Mouse (Mus musculus): ENCODE data around the gene Fgfr1op2. TPM values are rescaled to one million over a fixed set of nuclear protein-coding genes. Genes with fewer than 3 reads are reported as not detected.

Gene Fgfr1op2
- polyA plus RNA-seq (2016; fragmentation: Nextera tagmentation; extraction: Ambion mirVana): 103 and 107 TPM in 2 replicates

DNA sequence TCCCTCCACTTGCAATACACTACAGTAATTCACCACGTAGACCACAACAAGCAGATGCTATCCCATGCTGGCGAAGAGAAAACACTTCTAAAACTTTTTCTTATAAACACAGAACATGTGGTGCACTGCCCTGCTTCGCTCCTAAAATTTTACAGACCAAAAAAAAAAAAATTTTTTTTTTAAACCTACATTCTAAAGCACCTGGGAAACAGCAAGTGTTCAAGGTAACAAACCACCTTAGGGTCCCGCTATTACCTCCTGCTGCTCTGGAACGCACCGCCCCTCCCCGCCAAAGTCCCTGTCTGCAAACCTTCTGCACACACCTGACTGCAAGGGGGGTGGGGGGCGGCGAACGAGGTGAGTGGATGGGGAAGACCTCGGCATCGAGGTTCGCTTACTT is at the start of gene Fgfr1op2:
Gene Fgfr1op2, plus strand, starts transcription at position 301 of the 400 bp plus-strand sequence.
- Histone ChIP-seq H3K9me3 (replicated peaks) (no peaks in the 10 kb centered on the region), H3K4me3 (peak within 1 kb of the TSS; percentile 92)

DNA sequence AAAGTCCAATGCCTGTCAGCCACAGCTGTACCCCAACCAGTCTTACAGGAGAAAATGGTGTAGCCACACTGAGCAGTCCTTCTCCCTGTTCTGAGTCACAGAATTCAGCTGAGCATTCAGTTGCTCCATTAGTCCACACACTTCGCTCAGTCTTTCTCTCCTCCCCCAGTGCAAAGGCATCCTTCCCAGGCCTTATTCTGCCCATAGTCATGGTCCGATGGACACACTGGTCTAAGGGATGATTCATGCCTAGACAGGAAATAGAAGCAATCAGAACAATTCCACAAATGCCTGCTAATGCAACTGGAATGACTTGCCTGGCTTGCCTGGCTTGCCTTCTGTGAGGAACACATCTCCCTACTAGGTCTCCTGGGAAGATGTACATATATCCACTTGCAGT is 49.5 kb upstream of the Fgfr1op2 start:
- WGBS (ENCODE audit: insufficient replicate concordance): 70% methylated on average over 2 of the region's 2 CpGs
- Histone ChIP-seq H3K36me3 (no peaks in the 10 kb centered on the region), H3K4me2 (no peak overlapping the region), H3K9me3 (replicated peaks) (no peaks in the 10 kb centered on the region), H3K4me3 (no peak overlapping the region), H3K27ac (no peak overlapping the region), H3K4me1 (no peaks in the 10 kb centered on the region), H3K27me3 (replicated peaks) (peaks cover 3% of the 10 kb centered on the region; the same call in 1 of the 2 replicates), H3K9ac (no peak overlapping the region)
- no peak for ATAC-seq

More for the DNA sequence above, at the start of gene Fgfr1op2:
- under 1% methylated on average over 13 of the region's 13 CpGs for WGBS (ENCODE audit: insufficient replicate concordance)
- H3K27me3 ChIP-seq (replicated peaks): no peaks in the 10 kb centered on the region
- peak within 1 kb of the TSS; percentile 96 for H3K27ac ChIP-seq
- peaks cover 19% of the 10 kb centered on the region for H3K36me3 ChIP-seq
- H3K9ac ChIP-seq: peak within 1 kb of the TSS; percentile 97
- H3K4me2 ChIP-seq: peak within 1 kb of the TSS; percentile 84
- ATAC-seq: peak; percentile 36; the same call in 1 of the 2 replicates
- peaks cover 39% of the 10 kb centered on the region for H3K4me1 ChIP-seq

DNA sequence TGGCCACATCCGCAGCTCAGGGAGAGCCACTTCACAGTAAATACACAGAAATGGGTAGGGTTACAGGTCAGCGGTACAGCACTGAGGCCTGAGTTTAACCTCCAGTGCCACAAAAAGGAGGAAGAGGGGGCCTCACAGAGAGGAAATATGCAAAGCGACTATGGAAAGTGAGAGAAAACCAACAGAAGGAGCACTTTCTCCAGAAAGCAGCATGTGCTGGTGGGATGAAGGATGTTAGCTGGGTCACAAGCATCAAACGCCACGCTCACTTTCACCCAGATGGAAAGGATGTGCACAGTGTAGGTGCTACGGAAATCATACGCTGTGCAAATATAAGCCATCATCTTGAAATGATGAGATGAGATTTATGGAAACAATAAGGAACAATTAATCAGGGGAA is 46.6 kb upstream of the Fgfr1op2 start:
- no peak for ATAC-seq
- Histone ChIP-seq H3K36me3 (no peaks in the 10 kb centered on the region), H3K9ac (no peak overlapping the region), H3K4me1 (no peaks in the 10 kb centered on the region), H3K4me3 (no peak overlapping the region), H3K9me3 (replicated peaks) (no peaks in the 10 kb centered on the region), H3K4me2 (no peak overlapping the region), H3K27me3 (replicated peaks) (no peaks in the 10 kb centered on the region; the same call in 1 of the 2 replicates), H3K27ac (peak overlapping the region; percentile 30; the same call in 1 of the 2 replicates)
- 34% methylated on average over 7 of the region's 7 CpGs for WGBS (ENCODE audit: insufficient replicate concordance)

DNA sequence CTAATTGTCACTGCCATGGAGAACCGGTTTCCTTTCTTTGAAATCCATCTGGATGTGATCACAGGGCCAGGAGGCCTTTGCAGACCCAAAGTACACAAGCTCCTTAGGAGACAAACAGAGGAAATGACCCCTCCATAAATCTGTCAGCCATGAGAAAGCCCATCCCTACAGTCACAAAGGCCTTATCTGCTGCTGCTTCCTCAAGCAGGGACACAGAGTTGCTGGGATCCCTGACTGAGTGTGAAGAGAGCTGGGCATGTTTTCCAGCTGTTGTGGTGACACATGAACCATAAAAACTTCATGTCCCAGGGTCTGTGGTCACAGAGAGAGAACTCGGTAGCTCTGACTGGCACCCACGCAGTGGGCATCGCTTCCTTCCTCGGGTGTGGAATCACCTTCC is 46.2 kb upstream of the Fgfr1op2 start:
- H3K4me3 ChIP-seq: no peak overlapping the region
- WGBS (ENCODE audit: insufficient replicate concordance): 39% methylated on average over 5 of the region's 5 CpGs
- no peak for ATAC-seq

DNA sequence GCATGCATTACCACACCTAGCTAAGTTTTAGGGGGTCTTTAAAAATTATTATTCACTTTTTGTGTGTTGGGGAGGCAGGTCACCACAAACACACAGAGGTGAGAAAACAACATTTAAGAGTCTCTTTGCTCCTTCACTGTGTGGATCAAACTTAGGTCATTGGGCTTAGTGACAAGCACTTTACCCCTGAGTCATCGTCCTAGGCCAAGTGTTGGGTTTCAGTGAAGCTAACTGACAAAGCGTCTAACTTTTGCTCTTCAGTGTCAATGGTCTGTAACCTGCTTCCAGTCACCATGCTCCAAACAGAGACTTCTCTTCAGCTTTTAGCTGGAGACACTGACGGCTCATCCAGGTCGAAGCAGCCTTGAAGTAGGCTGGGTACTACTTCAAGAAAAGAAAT is 43.9 kb upstream of the Fgfr1op2 start:
- H3K4me1 ChIP-seq: no peaks in the 10 kb centered on the region
- no peak overlapping the region for H3K4me3 ChIP-seq
- no peaks in the 10 kb centered on the region for H3K9me3 ChIP-seq (replicated peaks)
- H3K27ac ChIP-seq: no peak overlapping the region
- no peak overlapping the region for H3K9ac ChIP-seq
- H3K36me3 ChIP-seq: no peaks in the 10 kb centered on the region
- no peak overlapping the region for H3K4me2 ChIP-seq
- WGBS (ENCODE audit: insufficient replicate concordance): 70% methylated on average over 4 of the region's 4 CpGs
- no peak for ATAC-seq
- H3K27me3 ChIP-seq (replicated peaks): no peaks in the 10 kb centered on the region

More for the DNA sequence above, 46.2 kb upstream of the Fgfr1op2 start:
- Histone ChIP-seq H3K9me3 (replicated peaks) (no peaks in the 10 kb centered on the region), H3K27ac (no peak overlapping the region), H3K4me2 (no peak overlapping the region), H3K36me3 (no peaks in the 10 kb centered on the region), H3K9ac (no peak overlapping the region), H3K27me3 (replicated peaks) (no peaks in the 10 kb centered on the region; the same call in 1 of the 2 replicates), H3K4me1 (no peaks in the 10 kb centered on the region)

DNA sequence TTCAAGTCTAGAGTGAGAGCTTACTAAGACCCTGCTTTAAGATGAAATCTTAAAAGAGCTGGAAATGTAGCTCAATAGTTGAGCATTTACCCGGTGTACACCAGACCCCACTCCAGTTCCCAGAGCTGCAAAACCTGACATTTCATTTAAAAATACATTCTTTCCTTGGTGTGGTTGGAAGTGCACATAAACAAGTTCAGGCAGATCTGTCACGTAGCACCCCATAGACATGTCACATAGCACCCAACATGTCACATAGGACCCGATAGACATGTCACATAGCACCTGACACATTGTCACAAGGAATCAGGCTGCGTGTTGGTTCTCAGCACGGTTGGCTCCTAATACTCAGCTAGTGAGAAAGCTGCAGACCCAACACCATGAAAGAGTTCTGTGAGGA is 41.5 kb upstream of the Fgfr1op2 start:
- Histone ChIP-seq H3K4me3 (no peak overlapping the region), H3K4me2 (no peak overlapping the region), H3K36me3 (no peaks in the 10 kb centered on the region), H3K27me3 (replicated peaks) (no peaks in the 10 kb centered on the region), H3K9me3 (replicated peaks) (no peaks in the 10 kb centered on the region), H3K4me1 (no peaks in the 10 kb centered on the region), H3K27ac (no peak overlapping the region), H3K9ac (no peak overlapping the region)
- WGBS (ENCODE audit: insufficient replicate concordance): 80% methylated on average over 5 of the region's 5 CpGs
- no peak for ATAC-seq

DNA sequence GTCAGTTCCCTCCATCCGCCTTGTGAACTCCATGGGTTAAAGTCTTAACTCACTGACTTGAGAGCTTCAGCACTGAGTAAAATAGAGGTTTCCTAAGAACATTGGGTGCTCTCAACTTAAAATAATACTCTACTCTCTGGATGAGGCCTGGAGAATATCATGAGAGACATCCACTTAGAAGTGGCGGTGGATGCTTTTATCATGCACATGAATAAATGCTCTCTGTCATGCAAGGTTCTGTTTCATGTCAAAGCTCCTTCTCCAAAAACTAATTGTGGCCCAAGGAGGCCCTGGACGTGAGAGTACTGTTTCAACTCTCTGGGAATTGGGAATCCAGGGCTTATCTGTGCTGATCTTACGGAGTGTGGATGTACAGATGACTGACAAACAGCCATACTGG is 39.9 kb upstream of the Fgfr1op2 start:
- H3K27me3 ChIP-seq (replicated peaks): no peaks in the 10 kb centered on the region
- H3K27ac ChIP-seq: no peak overlapping the region
- no peak overlapping the region for H3K4me3 ChIP-seq
- H3K4me2 ChIP-seq: no peak overlapping the region
- no peaks in the 10 kb centered on the region for H3K4me1 ChIP-seq
- no peak for ATAC-seq
- no peaks in the 10 kb centered on the region for H3K36me3 ChIP-seq
- no peaks in the 10 kb centered on the region for H3K9me3 ChIP-seq (replicated peaks)
- WGBS (ENCODE audit: insufficient replicate concordance): 73% methylated on average over 4 of the region's 4 CpGs
- no peak overlapping the region for H3K9ac ChIP-seq

DNA sequence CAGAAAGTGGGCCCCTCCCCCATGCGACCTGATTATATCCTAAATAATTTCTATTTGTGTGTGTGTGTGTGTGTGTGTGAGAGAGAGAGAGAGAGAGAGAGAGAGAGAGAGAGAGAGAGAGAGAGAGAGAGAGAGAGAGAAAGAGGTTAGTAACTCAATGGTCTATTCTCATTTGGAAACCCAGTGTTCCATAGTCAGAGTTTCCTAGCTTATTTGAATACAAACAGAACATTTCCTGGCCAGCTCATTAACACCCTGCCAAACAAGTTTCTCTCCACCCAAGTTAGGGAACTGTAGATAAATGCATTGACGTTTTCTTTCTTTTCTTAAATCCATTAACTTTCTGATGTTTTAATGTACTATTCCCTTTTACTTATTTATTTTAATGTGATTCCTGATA is 38.9 kb upstream of the Fgfr1op2 start:
- H3K4me1 ChIP-seq: no peaks in the 10 kb centered on the region
- no peak overlapping the region for H3K27ac ChIP-seq
- no peaks in the 10 kb centered on the region for H3K36me3 ChIP-seq
- ATAC-seq: no peak
- H3K9ac ChIP-seq: no peak overlapping the region
- H3K4me3 ChIP-seq: no peak overlapping the region
- no peaks in the 10 kb centered on the region for H3K9me3 ChIP-seq (replicated peaks)
- 53% methylated on average over 2 of the region's 2 CpGs for WGBS (ENCODE audit: insufficient replicate concordance)
- H3K4me2 ChIP-seq: no peak overlapping the region
- no peaks in the 10 kb centered on the region for H3K27me3 ChIP-seq (replicated peaks)

DNA sequence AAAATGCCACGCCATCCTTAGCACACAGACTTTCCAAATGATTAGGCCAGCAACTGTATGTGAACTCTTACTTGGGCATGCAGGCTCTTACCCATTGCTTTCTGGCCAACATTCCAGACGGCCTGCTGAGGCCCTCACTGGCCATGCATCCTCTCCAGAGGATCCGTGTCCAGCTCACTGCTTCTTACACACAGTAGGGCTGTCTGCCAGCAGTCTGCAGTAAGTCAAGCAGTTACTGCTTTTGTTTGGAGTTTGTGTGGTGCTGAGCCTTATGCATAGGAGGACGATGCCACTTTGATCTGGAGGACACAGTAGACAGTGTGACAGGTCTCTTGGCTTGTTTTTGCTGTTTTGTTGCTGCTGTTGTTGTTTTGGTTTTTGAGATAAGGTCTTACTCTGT is 38.3 kb upstream of the Fgfr1op2 start:
- H3K27ac ChIP-seq: no peak overlapping the region
- no peaks in the 10 kb centered on the region for H3K4me1 ChIP-seq
- WGBS (ENCODE audit: insufficient replicate concordance): 47% methylated on average over 4 of the region's 4 CpGs
- no peak overlapping the region for H3K4me3 ChIP-seq
- no peaks in the 10 kb centered on the region for H3K36me3 ChIP-seq
- H3K9ac ChIP-seq: no peak overlapping the region
- H3K9me3 ChIP-seq (replicated peaks): no peaks in the 10 kb centered on the region
- H3K27me3 ChIP-seq (replicated peaks): no peaks in the 10 kb centered on the region
- no peak for ATAC-seq
- no peak overlapping the region for H3K4me2 ChIP-seq

DNA sequence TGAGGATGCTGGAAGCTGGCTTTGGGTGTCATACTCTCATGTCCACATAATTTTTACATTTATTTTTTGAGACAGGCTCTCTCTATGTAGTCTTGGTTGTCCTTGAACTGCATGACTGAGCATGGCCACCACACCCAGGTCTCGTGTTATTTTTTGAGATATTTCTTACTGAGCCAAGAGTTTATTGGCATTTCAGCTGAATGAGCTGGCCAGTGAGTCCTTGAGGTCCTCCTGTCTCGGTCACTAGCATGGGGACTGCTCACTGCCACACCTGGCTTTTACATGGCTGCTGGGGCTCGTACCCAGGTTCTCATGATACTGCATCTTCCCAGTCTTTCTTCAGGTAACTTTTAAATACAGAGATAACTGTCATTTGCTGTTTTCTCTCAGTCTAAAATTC is 36.6 kb upstream of the Fgfr1op2 start:
- no peaks in the 10 kb centered on the region for H3K4me1 ChIP-seq

DNA sequence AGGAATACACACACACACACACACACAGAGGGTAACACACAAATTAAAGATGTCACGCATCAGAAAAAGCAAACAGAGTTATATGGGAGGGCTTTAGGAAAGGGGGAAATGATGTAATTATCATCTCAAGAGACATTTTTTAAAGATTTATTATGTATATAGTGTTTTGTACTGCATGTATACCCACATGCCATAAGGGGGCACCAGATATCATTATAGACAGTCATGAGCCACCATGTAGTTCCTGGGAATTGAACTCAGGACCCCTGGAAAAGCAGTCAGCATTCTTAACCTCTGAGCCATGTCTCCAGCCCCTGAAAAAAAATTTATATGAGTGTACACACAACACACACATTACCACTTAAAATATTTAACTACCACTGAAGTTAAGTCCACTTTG is 32.4 kb upstream of the Fgfr1op2 start:
- H3K4me2 ChIP-seq: no peak overlapping the region
- H3K27me3 ChIP-seq (replicated peaks): no peaks in the 10 kb centered on the region
- H3K9ac ChIP-seq: no peak overlapping the region
- ATAC-seq: no peak
- no peak overlapping the region for H3K4me3 ChIP-seq
- no peaks in the 10 kb centered on the region for H3K4me1 ChIP-seq
- H3K9me3 ChIP-seq (replicated peaks): no peaks in the 10 kb centered on the region
- 88% methylated on average over 1 of the region's 1 CpGs for WGBS (ENCODE audit: insufficient replicate concordance)
- peaks cover 27% of the 10 kb centered on the region for H3K36me3 ChIP-seq
- H3K27ac ChIP-seq: no peak overlapping the region

More for the DNA sequence above, 36.6 kb upstream of the Fgfr1op2 start:
- H3K9ac ChIP-seq: no peak overlapping the region
- no peak overlapping the region for H3K27ac ChIP-seq
- no peaks in the 10 kb centered on the region for H3K36me3 ChIP-seq
- 61% methylated on average over 3 of the region's 3 CpGs for WGBS (ENCODE audit: insufficient replicate concordance)
- H3K4me3 ChIP-seq: no peak overlapping the region
- H3K27me3 ChIP-seq (replicated peaks): no peaks in the 10 kb centered on the region
- H3K9me3 ChIP-seq (replicated peaks): no peaks in the 10 kb centered on the region
- H3K4me2 ChIP-seq: no peak overlapping the region
- no peak for ATAC-seq

DNA sequence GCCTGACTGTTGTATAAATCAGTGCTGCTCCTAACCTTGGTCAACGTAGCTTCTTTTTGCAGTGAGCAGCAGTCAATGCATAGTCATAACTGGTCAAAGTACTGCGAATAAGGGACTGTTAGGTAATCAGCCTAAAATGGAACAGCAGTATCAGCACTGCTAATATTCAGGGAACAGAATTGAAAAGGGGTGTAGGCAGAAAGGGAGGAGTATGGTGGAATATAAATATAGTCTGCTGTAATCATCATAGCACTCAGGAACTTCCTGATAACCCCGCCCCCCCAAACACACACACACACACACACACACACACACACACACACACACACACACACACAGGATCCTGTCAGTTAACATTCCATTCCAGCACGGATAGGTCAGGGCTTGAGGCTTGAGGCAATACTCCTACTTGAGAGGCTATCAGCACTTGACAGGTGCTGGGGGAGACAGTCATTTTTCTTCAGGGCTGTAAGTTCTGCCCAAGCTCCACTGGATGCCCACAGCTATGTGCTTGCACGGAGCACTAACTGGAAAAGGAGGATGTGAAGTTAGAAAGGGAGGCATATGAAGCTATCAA is 31.6 kb upstream of the Fgfr1op2 start:
- Histone ChIP-seq H3K9me3 (replicated peaks) (no peaks in the 10 kb centered on the region), H3K9ac (no peak overlapping the region), H3K4me3 (no peak overlapping the region), H3K27me3 (replicated peaks) (no peaks in the 10 kb centered on the region), H3K27ac (no peak overlapping the region), H3K36me3 (peaks cover 34% of the 10 kb centered on the region), H3K4me1 (no peaks in the 10 kb centered on the region), H3K4me2 (no peak overlapping the region)
- 63% methylated on average over 4 of the region's 5 CpGs for WGBS (ENCODE audit: insufficient replicate concordance)
- ATAC-seq: no peak

DNA sequence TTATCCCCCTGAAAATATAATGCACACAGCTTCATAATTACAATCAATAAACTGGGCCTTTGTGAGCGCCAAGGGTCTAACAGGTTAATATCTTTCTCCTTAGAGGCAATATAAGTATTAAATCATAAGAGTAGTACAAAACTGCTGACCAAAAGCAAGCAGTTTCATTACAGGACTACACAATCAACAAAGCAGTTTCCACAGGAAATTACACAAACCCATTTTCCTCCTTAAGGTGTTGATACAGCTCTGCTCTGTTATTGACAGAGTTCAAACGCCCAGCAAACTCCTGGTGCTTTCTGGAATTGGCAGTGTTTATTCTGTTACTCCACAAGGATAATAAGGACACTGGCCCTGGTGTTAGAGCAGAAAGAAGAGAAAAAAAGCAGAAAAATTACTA is 26.6 kb upstream of the Fgfr1op2 start:
- Histone ChIP-seq H3K27ac (no peak overlapping the region), H3K4me2 (no peak overlapping the region), H3K36me3 (peaks cover 81% of the 10 kb centered on the region), H3K27me3 (replicated peaks) (no peaks in the 10 kb centered on the region), H3K9me3 (replicated peaks) (no peaks in the 10 kb centered on the region), H3K9ac (no peak overlapping the region), H3K4me3 (no peak overlapping the region), H3K4me1 (no peaks in the 10 kb centered on the region)
- ATAC-seq: no peak
- 75% methylated on average over 2 of the region's 2 CpGs for WGBS (ENCODE audit: insufficient replicate concordance)
